Mouse (Mus musculus): ENCODE data around the gene Gng7. TPM values are rescaled to one million over a fixed set of nuclear protein-coding genes. Genes with fewer than 3 reads are reported as not detected.

Gene Gng7
- total and polyA plus RNA-seq, 3 experiments = 0.50 to 0.68 (median 0.63) TPM

GRCm38 (mm10) chr10:80925472-80925871, 89.3 kb downstream of the Gng7 start:
- Histone ChIP-seq H3K27me3 (ENCODE audit: control insufficient read depth, insufficient read depth, low read length) (no peaks in the 10 kb centered on the region; the same call in 1 of the 2 replicates), H3K27ac (no peak overlapping the region), H3K9ac (ENCODE audit: low read depth, low read length) (no peak overlapping the region), H3K79me2 (replicated peaks; ENCODE audit: control insufficient read depth, insufficient read depth, low read length) (no peaks in the 10 kb centered on the region), H3K4me1 (ENCODE audit: control insufficient read depth, insufficient read depth, low read length) (no peaks in the 10 kb centered on the region; the same call in 1 of the 2 replicates), H3K4me3 (no peak overlapping the region), H3K36me3 (ENCODE audit: control insufficient read depth, insufficient read depth, low read length) (no peaks in the 10 kb centered on the region)
- DNase-seq = no peak
- WGBS = 59% methylated on average over 3 of the region's 3 CpGs
- TF ChIP-seq POLR2A (IDR thresholded peaks at IDR 0.05; ENCODE audit: insufficient read depth, low read depth, low read length) (no peak), CTCF (IDR thresholded peaks at IDR 0.05) (no peak), EP300 (IDR thresholded peaks at IDR 0.05; ENCODE audit: insufficient read depth, low read depth, low read length) (no peak)
- intact Hi-C loops (cut with DNase I) = loop anchor here (5.0 kb wide), 1 partner anchor 252 kb away; the partner anchor contains the start of gene Eef2

- DNase-seq = peak in 1 of 2 experiments; percentile 68
- TF ChIP-seq EP300 (IDR thresholded peaks at IDR 0.05; ENCODE audit: insufficient read depth, low read depth, low read length) (no peak), POLR2A (IDR thresholded peaks at IDR 0.05; ENCODE audit: insufficient read depth, low read depth, low read length) (no peak), CTCF (IDR thresholded peaks at IDR 0.05) (no peak)
- intact Hi-C loops (cut with DNase I) = no loop called here
- no peaks in the 10 kb centered on the region for H3K79me2 ChIP-seq (replicated peaks; ENCODE audit: control insufficient read depth, insufficient read depth, low read length)
- peak overlapping the region; percentile 40 for H3K4me3 ChIP-seq
- no peaks in the 10 kb centered on the region for H3K27me3 ChIP-seq (ENCODE audit: control insufficient read depth, insufficient read depth, low read length)
- H3K36me3 ChIP-seq (ENCODE audit: control insufficient read depth, insufficient read depth, low read length) = no peaks in the 10 kb centered on the region
- H3K4me1 ChIP-seq (ENCODE audit: control insufficient read depth, insufficient read depth, low read length) = peaks cover 2% of the 10 kb centered on the region
- WGBS = 6% methylated on average over 16 of the region's 16 CpGs
- H3K27ac ChIP-seq = no peak overlapping the region; the same call in 1 of the 2 replicates
- H3K9ac ChIP-seq (ENCODE audit: low read depth, low read length) = peak overlapping the region; percentile 0; the same call in 1 of the 2 replicates
Measured at GRCm38 (mm10) chr10:80921923-80922322, 92.8 kb downstream of the Gng7 start.

DNA sequence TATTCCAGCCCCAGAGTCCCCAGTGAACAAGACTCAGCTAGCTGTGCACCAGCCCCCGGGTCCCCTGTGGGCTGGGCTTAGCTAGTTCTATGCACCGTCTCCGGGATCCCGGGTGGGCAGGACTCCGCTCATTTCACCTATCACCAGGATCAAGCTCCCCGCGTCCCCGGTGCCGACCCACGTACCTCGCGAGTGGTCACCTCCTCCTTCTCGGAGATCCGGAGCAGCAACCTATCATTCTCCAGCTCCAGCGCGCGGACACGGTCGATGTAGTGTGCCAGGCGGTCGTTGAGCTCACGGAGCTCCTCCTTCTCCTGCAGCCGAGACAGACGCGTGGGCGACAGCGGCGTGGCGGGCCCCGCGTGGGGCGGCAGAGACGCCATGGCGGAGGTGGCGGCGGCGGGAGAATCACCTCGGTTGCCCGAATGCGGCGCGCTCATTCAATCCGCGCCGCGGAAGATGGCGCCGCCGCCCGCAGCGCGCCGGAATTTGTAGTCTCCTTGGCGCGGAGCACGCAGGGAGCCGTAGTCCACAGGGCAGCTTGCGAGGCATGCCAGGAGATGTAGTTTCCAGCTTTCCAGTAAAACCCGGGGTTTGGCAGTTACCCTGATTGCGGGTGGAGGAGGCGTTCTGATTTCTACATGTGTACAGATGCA, 96.8 kb downstream of the Gng7 start, which contains the start of gene Lmnb2:
Gene Lmnb2 (minus strand): TSS at position 467 of the 656 bp plus-strand sequence.
- intact Hi-C loops (cut with DNase I) = no loop called here
- H3K27me3 ChIP-seq (ENCODE audit: control insufficient read depth, insufficient read depth, low read length) = no peaks in the 10 kb centered on the region
- peak within 1 kb of the TSS; percentile 28; the same call in 1 of the 2 replicates for H3K27ac ChIP-seq
- H3K79me2 ChIP-seq (replicated peaks; ENCODE audit: control insufficient read depth, insufficient read depth, low read length) = no peaks in the 10 kb centered on the region
- H3K4me1 ChIP-seq (ENCODE audit: control insufficient read depth, insufficient read depth, low read length) = peaks cover 2% of the 10 kb centered on the region
- peak within 1 kb of the TSS; percentile 74 for H3K9ac ChIP-seq (ENCODE audit: low read depth, low read length)
- H3K4me3 ChIP-seq = peak within 1 kb of the TSS; percentile 76
- no peaks in the 10 kb centered on the region for H3K36me3 ChIP-seq (ENCODE audit: control insufficient read depth, insufficient read depth, low read length)
- peak; percentile 81 for DNase-seq
- WGBS = under 1% methylated on average over 61 of the region's 61 CpGs
- TF ChIP-seq EP300 (IDR thresholded peaks at IDR 0.05; ENCODE audit: insufficient read depth, low read depth, low read length) (no peak), CTCF (IDR thresholded peaks at IDR 0.05) (0 out of 2 replicates have a peak, but pooled peaks have one; percentile 10)

DNA sequence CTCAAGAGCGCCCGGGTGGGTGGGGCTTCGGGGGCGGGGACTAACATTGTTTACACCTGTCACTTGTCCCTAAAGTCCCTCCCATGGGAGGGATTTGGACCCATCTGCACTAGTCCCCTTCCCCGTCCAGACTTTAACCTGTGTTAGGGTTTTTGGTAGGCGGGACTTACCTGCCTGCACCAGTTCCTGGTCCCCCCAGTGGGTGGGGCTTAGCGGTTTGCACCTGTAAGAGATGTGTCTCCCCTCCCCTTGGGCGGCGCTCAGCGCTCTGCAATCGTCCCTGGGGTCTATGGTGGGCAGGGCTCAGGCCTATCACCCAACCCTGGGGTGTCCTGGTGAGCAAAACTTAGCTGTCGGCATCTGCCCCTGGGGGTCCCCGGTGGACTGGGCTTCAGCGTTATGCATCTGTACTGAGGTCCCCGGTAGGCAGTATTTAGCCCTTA, 97.4 kb downstream of the Gng7 start:
- Histone ChIP-seq H3K4me3 (peak overlapping the region; percentile 76), H3K9ac (ENCODE audit: low read depth, low read length) (peak overlapping the region; percentile 74; the same call in 1 of the 2 replicates), H3K4me1 (ENCODE audit: control insufficient read depth, insufficient read depth, low read length) (peaks cover 2% of the 10 kb centered on the region; the same call in 1 of the 2 replicates), H3K36me3 (ENCODE audit: control insufficient read depth, insufficient read depth, low read length) (no peaks in the 10 kb centered on the region), H3K27me3 (ENCODE audit: control insufficient read depth, insufficient read depth, low read length) (no peaks in the 10 kb centered on the region), H3K79me2 (replicated peaks; ENCODE audit: control insufficient read depth, insufficient read depth, low read length) (no peaks in the 10 kb centered on the region), H3K27ac (no peak overlapping the region)
- no peak for DNase-seq
- TF ChIP-seq EP300 (IDR thresholded peaks at IDR 0.05; ENCODE audit: insufficient read depth, low read depth, low read length) (no peak), POLR2A (IDR thresholded peaks at IDR 0.05; ENCODE audit: insufficient read depth, low read depth, low read length) (no peak), CTCF (IDR thresholded peaks at IDR 0.05) (no peak)
- WGBS = 4% methylated on average over 15 of the region's 15 CpGs
- intact Hi-C loops (cut with DNase I) = no loop called here

DNA sequence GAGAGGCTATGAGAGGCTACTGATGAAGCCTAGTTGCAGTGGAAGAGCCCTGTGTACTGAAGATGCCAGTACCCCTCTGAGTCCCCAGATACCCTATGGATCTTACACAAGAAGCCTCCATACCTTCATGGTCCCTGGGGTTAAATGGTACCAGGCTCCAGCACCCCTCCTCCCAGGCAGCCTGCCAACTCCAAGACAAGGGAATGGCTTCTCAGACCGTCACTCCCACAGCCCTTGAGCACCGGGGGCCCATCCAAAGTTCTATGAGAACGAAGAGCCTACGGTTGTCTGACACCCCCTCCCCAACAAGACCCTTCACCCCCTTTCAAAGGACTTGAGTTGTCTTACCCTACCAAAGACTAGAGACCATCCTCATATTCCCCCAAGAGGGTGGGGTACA, 99.0 kb downstream of the Gng7 start:
- 76% methylated on average over 4 of the region's 4 CpGs for WGBS
- H3K4me3 ChIP-seq = no peak overlapping the region
- no peaks in the 10 kb centered on the region for H3K36me3 ChIP-seq (ENCODE audit: control insufficient read depth, insufficient read depth, low read length)
- H3K27ac ChIP-seq = no peak overlapping the region
- intact Hi-C loops (cut with DNase I) = no loop called here
- TF ChIP-seq POLR2A (IDR thresholded peaks at IDR 0.05; ENCODE audit: insufficient read depth, low read depth, low read length) = no peak
- no peak for TF ChIP-seq CTCF (IDR thresholded peaks at IDR 0.05)
- no peak for TF ChIP-seq EP300 (IDR thresholded peaks at IDR 0.05; ENCODE audit: insufficient read depth, low read depth, low read length)
- no peaks in the 10 kb centered on the region for H3K79me2 ChIP-seq (replicated peaks; ENCODE audit: control insufficient read depth, insufficient read depth, low read length)
- no peaks in the 10 kb centered on the region for H3K27me3 ChIP-seq (ENCODE audit: control insufficient read depth, insufficient read depth, low read length)
- peaks cover 2% of the 10 kb centered on the region; the same call in 1 of the 2 replicates for H3K4me1 ChIP-seq (ENCODE audit: control insufficient read depth, insufficient read depth, low read length)
- no peak overlapping the region for H3K9ac ChIP-seq (ENCODE audit: low read depth, low read length)
- DNase-seq = no peak

- WGBS = 71% methylated on average over 2 of the region's 2 CpGs
- Histone ChIP-seq H3K36me3 (ENCODE audit: control insufficient read depth, insufficient read depth, low read length) (no peaks in the 10 kb centered on the region), H3K4me1 (ENCODE audit: control insufficient read depth, insufficient read depth, low read length) (peaks cover 2% of the 10 kb centered on the region; the same call in 1 of the 2 replicates), H3K27me3 (ENCODE audit: control insufficient read depth, insufficient read depth, low read length) (no peaks in the 10 kb centered on the region), H3K79me2 (replicated peaks; ENCODE audit: control insufficient read depth, insufficient read depth, low read length) (no peaks in the 10 kb centered on the region), H3K9ac (ENCODE audit: low read depth, low read length) (no peak overlapping the region), H3K4me3 (no peak overlapping the region), H3K27ac (no peak overlapping the region)
- no peak for TF ChIP-seq EP300 (IDR thresholded peaks at IDR 0.05; ENCODE audit: insufficient read depth, low read depth, low read length)
- no peak for TF ChIP-seq CTCF (IDR thresholded peaks at IDR 0.05)
- TF ChIP-seq POLR2A (IDR thresholded peaks at IDR 0.05; ENCODE audit: insufficient read depth, low read depth, low read length) = no peak
- DNase-seq = no peak
- intact Hi-C loops (cut with DNase I) = no loop called here
Measured at GRCm38 (mm10) chr10:80915260-80915659, 99.5 kb downstream of the Gng7 start.
